Mouse (Mus musculus): Measurements from ENCODE around the gene Kcna10. TPM values are rescaled to one million over a fixed set of nuclear protein-coding genes. Genes with fewer than 3 reads are reported as not detected.
A peak's percentile ranks its signal among the peaks of the same experiment; 100 is the strongest.

Gene Kcna10
- polyA plus RNA-seq, 1 experiment from 2014 or later: not detected

DNA sequence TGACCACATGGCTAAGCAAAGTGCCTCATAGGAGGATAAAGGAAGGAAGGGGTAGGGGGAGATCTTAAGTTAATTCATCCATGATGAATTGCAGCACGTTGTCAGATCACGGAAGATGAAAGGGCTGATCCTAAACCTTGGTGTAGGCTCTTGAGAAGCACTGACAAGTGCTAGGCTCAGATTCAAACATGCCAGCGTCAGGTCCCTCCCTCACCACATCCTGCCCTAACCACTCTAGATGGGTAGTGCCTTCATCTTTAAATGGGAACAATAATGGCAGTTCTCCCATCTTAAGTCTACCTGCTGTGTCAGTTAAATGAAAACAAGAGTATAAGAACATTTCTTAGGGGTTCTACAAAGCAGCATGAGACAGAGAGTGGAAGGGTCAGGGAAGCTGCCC, 2.7 kb downstream of the Kcna10 start:
- Histone ChIP-seq H3K36me3 (ENCODE audit: control insufficient read depth, insufficient read depth, low read length) (no peaks in the 10 kb centered on the region), H3K9me3 (ENCODE audit: control insufficient read depth, low read length) (no peaks in the 10 kb centered on the region), H3K4me1 (ENCODE audit: control insufficient read depth, insufficient read depth, low read length) (no peaks in the 10 kb centered on the region), H3K9ac (ENCODE audit: low read length) (no peak overlapping the region), H3K4me2 (ENCODE audit: low read depth) (no peak overlapping the region), H3K4me3 (ENCODE audit: low read depth, low read length) (no peak overlapping the region), H3K27me3 (ENCODE audit: control insufficient read depth, insufficient read depth, low read length) (no peaks in the 10 kb centered on the region), H3K27ac (ENCODE audit: low read depth, low read length) (no peak overlapping the region)
- DNase-seq (ENCODE audit: low spot score) (no peak), ATAC-seq (ENCODE audit: insufficient read depth, low FRiP score, low TSS enrichment) (no peak)
- WGBS: 77% methylated on average over 3 of the region's 3 CpGs

DNA sequence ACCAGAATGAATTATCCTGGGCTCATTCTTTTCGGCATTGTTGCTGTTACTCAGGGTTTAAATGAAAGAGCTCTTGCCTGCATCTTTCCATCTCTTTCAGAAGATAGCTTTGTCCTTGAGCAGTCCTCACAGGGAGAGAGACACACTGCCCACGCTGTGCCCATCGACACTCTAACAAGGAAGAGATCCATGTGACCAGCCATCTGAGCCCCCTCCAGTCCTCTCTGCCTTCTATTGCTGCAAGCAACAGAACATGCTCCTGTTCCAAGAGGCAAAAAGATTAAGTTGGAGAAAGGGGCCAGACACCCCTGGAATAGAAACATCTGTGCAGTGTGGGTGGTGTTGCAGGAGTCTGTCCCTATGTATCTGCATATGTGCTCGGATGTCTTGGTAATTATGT, 4.2 kb downstream of the Kcna10 start:
- DNase-seq (ENCODE audit: low spot score): no peak
- no peak overlapping the region for H3K27ac ChIP-seq (ENCODE audit: low read depth, low read length)
- no peaks in the 10 kb centered on the region for H3K36me3 ChIP-seq (ENCODE audit: control insufficient read depth, insufficient read depth, low read length)
- no peaks in the 10 kb centered on the region for H3K9me3 ChIP-seq (ENCODE audit: control insufficient read depth, low read length)
- H3K4me1 ChIP-seq (ENCODE audit: control insufficient read depth, insufficient read depth, low read length): no peaks in the 10 kb centered on the region
- no peak overlapping the region for H3K4me2 ChIP-seq (ENCODE audit: low read depth)
- H3K9ac ChIP-seq (ENCODE audit: low read length): no peak overlapping the region
- WGBS: 88% methylated on average over 4 of the region's 4 CpGs
- no peak overlapping the region for H3K4me3 ChIP-seq (ENCODE audit: low read depth, low read length)
- no peaks in the 10 kb centered on the region for H3K27me3 ChIP-seq (ENCODE audit: control insufficient read depth, insufficient read depth, low read length)
- ATAC-seq (ENCODE audit: insufficient read depth, low FRiP score, low TSS enrichment): no peak

DNA sequence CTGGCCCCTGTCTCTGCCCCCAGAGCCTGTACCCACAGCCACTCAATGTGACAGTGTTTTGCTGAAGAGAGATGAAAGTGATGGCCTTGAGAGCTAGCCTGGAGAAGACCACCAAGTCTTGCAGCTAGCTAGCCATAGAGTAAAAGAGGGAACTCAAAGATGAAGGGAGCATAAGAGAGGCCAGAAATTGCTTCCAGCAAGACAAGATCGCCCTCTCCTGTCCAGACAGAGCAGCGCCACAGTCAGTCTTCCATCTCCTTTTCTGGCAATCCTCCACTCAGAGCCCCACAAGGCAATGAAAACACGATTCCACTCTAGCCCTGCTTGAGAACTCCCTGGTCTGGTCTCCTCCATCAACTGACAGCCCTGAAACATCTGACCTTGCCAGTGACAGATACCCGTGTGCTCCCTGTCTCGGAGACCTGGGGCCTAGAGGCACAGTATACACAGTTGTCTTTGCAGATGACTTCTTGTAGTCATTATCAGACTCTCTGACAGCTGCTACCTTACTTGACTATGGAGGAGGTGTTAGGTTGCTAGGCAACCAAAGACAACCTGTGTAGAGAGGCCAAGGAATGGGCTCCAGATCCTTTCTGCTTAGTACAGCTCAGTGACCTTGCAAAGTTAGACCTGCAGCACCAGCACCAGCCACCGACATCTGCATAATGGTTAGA, 5.5 kb downstream of the Kcna10 start:
- peak; percentile 84 for ATAC-seq (ENCODE audit: insufficient read depth, low FRiP score, low TSS enrichment)
- Histone ChIP-seq H3K27me3 (ENCODE audit: control insufficient read depth, insufficient read depth, low read length) (no peaks in the 10 kb centered on the region), H3K27ac (ENCODE audit: low read depth, low read length) (no peak overlapping the region), H3K36me3 (ENCODE audit: control insufficient read depth, insufficient read depth, low read length) (no peaks in the 10 kb centered on the region), H3K4me2 (ENCODE audit: low read depth) (no peak overlapping the region), H3K9ac (ENCODE audit: low read length) (no peak overlapping the region), H3K4me1 (ENCODE audit: control insufficient read depth, insufficient read depth, low read length) (no peaks in the 10 kb centered on the region), H3K4me3 (ENCODE audit: low read depth, low read length) (no peak overlapping the region), H3K9me3 (ENCODE audit: control insufficient read depth, low read length) (no peaks in the 10 kb centered on the region)
- DNase-seq (ENCODE audit: low spot score): peak; percentile 53
- WGBS: 44% methylated on average over 6 of the region's 6 CpGs

DNA sequence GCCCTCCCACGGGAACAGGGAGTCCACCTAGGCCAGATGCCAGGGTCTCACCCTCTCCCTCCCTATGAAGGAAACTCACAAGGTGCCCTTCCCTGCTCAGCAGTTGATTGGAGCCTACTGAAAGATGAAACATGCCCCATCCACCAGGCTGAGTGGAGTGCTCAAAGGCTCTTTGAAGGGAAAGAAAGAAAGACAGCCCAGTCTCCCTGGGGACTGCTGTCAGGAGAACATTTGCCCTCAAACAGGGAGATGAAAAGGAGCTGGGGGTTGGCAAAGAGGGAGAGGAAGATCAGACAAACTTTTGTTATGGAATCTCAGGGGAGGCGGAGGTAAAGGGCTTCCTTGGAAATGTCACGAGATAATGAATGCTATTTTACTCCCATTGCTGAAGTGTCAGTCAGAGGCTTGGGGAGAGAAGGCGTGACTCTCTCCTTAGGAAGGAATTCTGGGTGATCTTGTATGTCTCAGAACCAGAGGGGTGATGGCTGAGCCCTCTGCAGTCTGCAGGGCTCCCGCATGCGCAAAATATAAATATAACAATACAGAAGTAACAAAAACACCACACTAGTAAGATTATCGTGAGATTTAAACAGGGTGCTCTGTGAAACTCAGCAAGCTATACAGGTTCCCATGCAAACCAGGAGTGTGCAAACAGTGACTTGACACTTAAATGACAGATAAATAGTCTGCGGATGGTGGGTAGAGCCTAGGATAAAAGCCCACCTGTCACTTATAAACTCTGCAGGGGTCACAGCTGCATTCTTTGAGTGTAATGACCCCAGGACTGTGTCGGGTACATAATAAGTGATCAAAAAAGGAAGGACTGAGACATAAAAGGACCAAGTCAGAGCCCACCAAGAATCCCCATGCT, 18.7 kb downstream of the Kcna10 start:
- Histone ChIP-seq H3K27ac (ENCODE audit: low read depth, low read length) (no peak overlapping the region), H3K27me3 (ENCODE audit: control insufficient read depth, insufficient read depth, low read length) (no peaks in the 10 kb centered on the region), H3K9me3 (ENCODE audit: control insufficient read depth, low read length) (no peaks in the 10 kb centered on the region), H3K4me1 (ENCODE audit: control insufficient read depth, insufficient read depth, low read length) (no peaks in the 10 kb centered on the region), H3K9ac (ENCODE audit: low read length) (no peak overlapping the region), H3K4me3 (ENCODE audit: low read depth, low read length) (no peak overlapping the region), H3K4me2 (ENCODE audit: low read depth) (no peak overlapping the region), H3K36me3 (ENCODE audit: control insufficient read depth, insufficient read depth, low read length) (no peaks in the 10 kb centered on the region)
- 35% methylated on average over 9 of the region's 9 CpGs for WGBS
- ATAC-seq (ENCODE audit: insufficient read depth, low FRiP score, low TSS enrichment): no peak
- DNase-seq (ENCODE audit: low spot score): no peak

DNA sequence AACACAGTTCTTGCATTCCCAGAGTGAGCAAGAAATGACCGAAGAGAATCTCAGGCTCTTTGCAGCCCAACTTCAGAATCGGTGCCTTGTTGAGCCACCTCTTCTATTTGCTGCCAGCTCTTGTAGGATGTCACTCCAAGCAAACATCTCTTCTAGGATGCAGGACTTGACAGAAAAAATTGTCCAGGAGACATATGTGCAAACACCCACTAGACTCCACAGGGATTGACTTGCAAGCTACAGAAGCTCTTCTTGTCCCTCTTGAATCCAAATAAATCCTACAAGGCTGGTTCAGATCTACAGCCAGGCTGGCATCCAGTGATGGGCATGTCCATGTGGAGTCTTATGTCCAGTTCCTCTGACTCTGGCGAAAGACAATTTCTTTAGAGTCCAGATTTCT, 21.6 kb downstream of the Kcna10 start:
- no peak overlapping the region for H3K4me3 ChIP-seq (ENCODE audit: low read depth, low read length)
- no peaks in the 10 kb centered on the region for H3K27me3 ChIP-seq (ENCODE audit: control insufficient read depth, insufficient read depth, low read length)
- H3K4me2 ChIP-seq (ENCODE audit: low read depth): no peak overlapping the region
- no peaks in the 10 kb centered on the region for H3K36me3 ChIP-seq (ENCODE audit: control insufficient read depth, insufficient read depth, low read length)
- WGBS: 93% methylated on average over 3 of the region's 3 CpGs
- no peak overlapping the region for H3K27ac ChIP-seq (ENCODE audit: low read depth, low read length)
- ATAC-seq (ENCODE audit: insufficient read depth, low FRiP score, low TSS enrichment): no peak
- H3K9me3 ChIP-seq (ENCODE audit: control insufficient read depth, low read length): no peaks in the 10 kb centered on the region
- no peak for DNase-seq (ENCODE audit: low spot score)
- no peak overlapping the region for H3K9ac ChIP-seq (ENCODE audit: low read length)
- H3K4me1 ChIP-seq (ENCODE audit: control insufficient read depth, insufficient read depth, low read length): peaks cover 6% of the 10 kb centered on the region; the same call in 1 of the 2 replicates

- H3K9ac ChIP-seq (ENCODE audit: low read length): no peak overlapping the region
- H3K27ac ChIP-seq (ENCODE audit: low read depth, low read length): no peak overlapping the region
- H3K4me2 ChIP-seq (ENCODE audit: low read depth): no peak overlapping the region
- H3K9me3 ChIP-seq (ENCODE audit: control insufficient read depth, low read length): no peaks in the 10 kb centered on the region
- no peak for ATAC-seq (ENCODE audit: insufficient read depth, low FRiP score, low TSS enrichment)
- no peaks in the 10 kb centered on the region for H3K27me3 ChIP-seq (ENCODE audit: control insufficient read depth, insufficient read depth, low read length)
- no peaks in the 10 kb centered on the region for H3K36me3 ChIP-seq (ENCODE audit: control insufficient read depth, insufficient read depth, low read length)
- H3K4me3 ChIP-seq (ENCODE audit: low read depth, low read length): no peak overlapping the region
- no peak for DNase-seq (ENCODE audit: low spot score)
- peaks cover 6% of the 10 kb centered on the region; the same call in 1 of the 2 replicates for H3K4me1 ChIP-seq (ENCODE audit: control insufficient read depth, insufficient read depth, low read length)
These were observed 22.3 kb downstream of the Kcna10 start for GRCm38 (mm10) chr3:107205170-107205569.

GRCm38 (mm10) chr3:107205994-107206393, 23.1 kb downstream of the Kcna10 start:
- no peak overlapping the region for H3K4me3 ChIP-seq (ENCODE audit: low read depth, low read length)
- 19% methylated on average over 4 of the region's 4 CpGs for WGBS
- H3K4me2 ChIP-seq (ENCODE audit: low read depth): no peak overlapping the region
- peaks cover 6% of the 10 kb centered on the region; the same call in 1 of the 2 replicates for H3K4me1 ChIP-seq (ENCODE audit: control insufficient read depth, insufficient read depth, low read length)
- no peaks in the 10 kb centered on the region for H3K27me3 ChIP-seq (ENCODE audit: control insufficient read depth, insufficient read depth, low read length)
- H3K36me3 ChIP-seq (ENCODE audit: control insufficient read depth, insufficient read depth, low read length): no peaks in the 10 kb centered on the region
- no peak overlapping the region for H3K9ac ChIP-seq (ENCODE audit: low read length)
- DNase-seq (ENCODE audit: low spot score): peak; percentile 69
- H3K9me3 ChIP-seq (ENCODE audit: control insufficient read depth, low read length): no peaks in the 10 kb centered on the region
- H3K27ac ChIP-seq (ENCODE audit: low read depth, low read length): no peak overlapping the region
- no peak for ATAC-seq (ENCODE audit: insufficient read depth, low FRiP score, low TSS enrichment)

GRCm38 (mm10) chr3:107206490-107207150, 23.8 kb downstream of the Kcna10 start:
- Histone ChIP-seq H3K4me1 (ENCODE audit: control insufficient read depth, insufficient read depth, low read length) (peaks cover 6% of the 10 kb centered on the region; the same call in 1 of the 2 replicates), H3K4me2 (ENCODE audit: low read depth) (no peak overlapping the region), H3K36me3 (ENCODE audit: control insufficient read depth, insufficient read depth, low read length) (no peaks in the 10 kb centered on the region), H3K9me3 (ENCODE audit: control insufficient read depth, low read length) (no peaks in the 10 kb centered on the region), H3K9ac (ENCODE audit: low read length) (no peak overlapping the region), H3K27me3 (ENCODE audit: control insufficient read depth, insufficient read depth, low read length) (no peaks in the 10 kb centered on the region), H3K27ac (ENCODE audit: low read depth, low read length) (no peak overlapping the region), H3K4me3 (ENCODE audit: low read depth, low read length) (no peak overlapping the region)
- ATAC-seq (ENCODE audit: insufficient read depth, low FRiP score, low TSS enrichment): peak; percentile 36; the same call in 1 of the 2 replicates
- no peak for DNase-seq (ENCODE audit: low spot score)
- 41% methylated on average over 4 of the region's 4 CpGs for WGBS

Measured in neural tube, embryonic 11.5 days (tissue).